Mouse (Mus musculus) splenic B cell, adult 2 months (primary cell): Measurements from ENCODE around the gene Vamp2.

Experiments used
- DNase-seq: peaks from one replicate; pipeline ENCODE4 v3.0.0-alpha.2; 2011; ENCODE audit warnings: low read depth, low spot score
- H3K27me3 ChIP-seq: 2 replicates; pipeline ENCODE4 v1.6.1; 2012; ENCODE audit warnings: mild to moderate bottlenecking, low read length, moderate library complexity, mixed read lengths; ENCODE audit not compliant: control insufficient read depth, poor library complexity, insufficient read depth, severe bottlenecking
- H3K36me3 ChIP-seq: 2 replicates; pipeline ENCODE4 v1.6.1; 2012; ENCODE audit warnings: mild to moderate bottlenecking, low read length, moderate library complexity, mixed read lengths; ENCODE audit not compliant: control insufficient read depth, poor library complexity, insufficient read depth, severe bottlenecking

The Vamp2 gene

DNA sequence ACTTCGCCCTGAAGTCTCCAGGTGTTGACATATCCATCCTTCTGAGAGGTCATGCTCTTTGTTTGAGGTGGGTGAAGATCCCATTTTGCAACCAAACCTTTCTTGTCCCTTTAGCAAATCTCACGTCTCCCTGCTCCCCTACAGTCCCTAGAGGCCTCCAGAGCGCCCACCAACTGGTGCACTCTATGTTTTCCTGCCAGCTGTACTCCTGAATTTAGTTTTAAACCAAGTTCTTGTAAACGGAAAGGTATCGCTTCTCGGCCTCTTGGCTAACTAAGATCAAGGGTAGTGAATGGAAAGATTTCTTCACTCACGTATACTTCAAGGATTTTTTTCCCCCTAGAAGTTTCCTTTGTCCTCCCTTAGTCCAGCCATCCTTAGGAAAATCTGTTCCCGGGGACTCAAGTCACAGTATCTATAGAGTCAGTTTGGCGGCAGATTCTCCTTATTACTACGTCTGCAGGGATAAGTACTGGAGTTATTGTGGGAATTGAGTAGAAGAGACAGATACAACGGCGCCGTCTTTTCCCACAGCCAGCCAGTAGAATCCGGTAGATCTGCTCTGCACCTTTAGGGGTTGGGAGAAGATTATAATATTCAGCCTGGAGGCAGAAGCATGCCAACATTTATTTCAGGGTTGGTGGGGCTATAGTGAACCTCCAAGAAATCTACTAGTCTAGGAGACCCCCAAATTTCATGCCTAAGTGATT lies 31.3 kb downstream of the Vamp2 start:
- H3K27me3 ChIP-seq: no peaks in the 10 kb centered on the region
- no peaks in the 10 kb centered on the region for H3K36me3 ChIP-seq
- no peak for DNase-seq

DNA sequence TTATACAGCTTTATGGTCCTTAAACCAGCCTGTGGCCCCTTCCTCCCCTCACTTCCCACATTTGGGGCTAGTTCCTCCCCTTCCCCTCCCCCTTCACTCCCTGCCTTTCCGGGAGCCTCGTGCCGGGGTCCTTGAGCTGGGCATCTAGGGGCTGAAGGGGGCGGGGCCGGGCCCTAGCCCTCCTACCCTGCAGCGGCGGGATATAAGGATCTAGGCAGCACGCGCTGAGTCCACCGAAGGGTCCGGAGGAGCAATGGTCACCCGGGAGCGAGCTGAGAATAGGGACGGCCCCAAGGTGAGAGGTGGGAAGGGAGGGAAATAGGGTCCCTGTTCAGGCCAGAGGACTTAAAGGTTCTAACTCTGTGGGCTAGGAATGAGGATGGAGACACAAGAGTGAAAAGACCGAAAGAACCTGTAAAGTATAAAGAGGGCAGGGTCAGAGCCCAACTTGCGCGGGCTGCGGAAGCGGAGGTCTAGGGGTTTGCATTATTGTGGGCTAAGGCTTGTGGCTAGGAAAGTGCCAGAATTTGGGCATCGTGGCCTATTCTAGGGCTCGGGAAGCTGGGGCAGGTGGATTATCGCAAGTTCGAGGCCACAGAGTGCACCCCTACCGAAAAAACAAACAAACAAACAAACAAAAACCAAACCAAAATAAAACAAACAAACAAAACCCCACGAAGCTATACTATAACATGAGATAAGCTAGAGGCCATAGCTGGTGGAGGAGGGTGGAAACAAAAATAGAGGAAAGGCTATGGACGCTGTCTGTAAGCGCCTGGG lies 32.1 kb downstream of the Vamp2 start, which contains the start of gene Hes7:
Gene Hes7 (plus strand): TSS at position 184 of the 780 bp plus-strand sequence.
- H3K27me3 ChIP-seq: no peaks in the 10 kb centered on the region
- peak; percentile 40 for DNase-seq
- no peaks in the 10 kb centered on the region for H3K36me3 ChIP-seq

- no peaks in the 10 kb centered on the region for H3K36me3 ChIP-seq
- peak; percentile 40 for DNase-seq
- no peaks in the 10 kb centered on the region for H3K27me3 ChIP-seq
Measured at GRCm38 (mm10) chr11:69121001-69121740, 32.9 kb downstream of the Vamp2 start.

DNA sequence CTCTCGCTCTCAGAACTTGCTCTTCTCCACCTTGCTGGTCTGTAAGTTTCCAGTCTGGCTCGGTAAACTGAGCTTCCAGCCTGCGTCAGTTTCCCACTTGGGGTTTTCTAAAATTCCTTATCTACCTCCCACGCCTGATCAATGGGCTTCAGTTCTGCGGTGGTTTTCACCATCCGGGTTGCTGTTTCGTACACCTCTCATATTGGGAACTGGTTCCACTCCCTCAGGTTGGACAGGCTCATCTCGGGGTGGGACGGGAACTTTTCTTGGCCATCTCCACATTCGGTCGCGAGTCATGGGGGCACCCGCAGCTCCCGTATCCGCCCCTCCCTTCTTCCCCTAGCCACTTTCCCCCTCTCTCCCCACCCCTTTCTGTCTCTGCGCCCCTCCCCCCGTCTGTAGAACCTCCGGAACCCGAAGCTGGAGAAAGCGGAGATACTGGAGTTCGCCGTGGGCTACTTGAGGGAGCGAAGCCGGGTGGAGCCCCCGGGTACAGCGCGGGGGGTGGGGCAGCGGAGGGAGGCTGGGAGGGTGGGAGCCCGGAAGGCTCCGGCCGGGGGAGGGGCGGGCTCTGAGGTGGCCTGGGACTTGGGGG lies 33.5 kb downstream of the Vamp2 start:
- Histone ChIP-seq H3K27me3 (no peaks in the 10 kb centered on the region), H3K36me3 (no peaks in the 10 kb centered on the region)
- DNase-seq: no peak

DNA sequence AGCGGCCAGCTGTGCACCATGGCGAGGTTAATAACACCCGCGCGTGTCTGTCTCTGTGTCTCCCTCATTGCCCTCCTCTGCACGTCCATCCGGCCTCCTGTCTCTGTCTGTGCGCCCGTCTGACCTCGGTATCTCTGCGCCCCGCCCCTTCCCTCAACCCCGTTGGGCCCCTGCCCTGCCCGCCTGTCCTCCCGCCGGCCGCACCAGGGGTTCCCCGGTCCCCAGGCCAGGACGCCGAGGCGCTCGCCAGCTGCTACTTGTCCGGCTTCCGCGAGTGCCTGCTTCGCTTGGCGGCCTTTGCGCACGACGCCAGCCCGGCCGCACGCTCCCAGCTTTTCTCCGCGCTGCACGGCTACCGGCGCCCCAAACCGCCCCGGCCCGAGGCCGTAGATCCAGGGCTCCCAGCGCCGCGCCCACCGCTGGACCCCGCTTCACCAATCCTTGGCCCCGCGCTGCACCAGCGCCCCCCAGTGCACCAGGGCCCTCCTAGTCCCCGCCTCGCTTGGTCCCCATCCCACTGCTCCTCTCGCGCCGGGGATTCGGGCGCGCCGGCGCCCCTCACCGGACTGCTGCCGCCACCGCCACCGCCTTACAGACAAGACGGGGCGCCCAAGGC lies 34.2 kb downstream of the Vamp2 start, which contains the start of gene 9130213A22Rik:
Gene 9130213A22Rik (minus strand): TSS at position 254 of the 616 bp plus-strand sequence.
- Histone ChIP-seq H3K36me3 (no peaks in the 10 kb centered on the region), H3K27me3 (no peaks in the 10 kb centered on the region)
- DNase-seq: peak; percentile 86

DNA sequence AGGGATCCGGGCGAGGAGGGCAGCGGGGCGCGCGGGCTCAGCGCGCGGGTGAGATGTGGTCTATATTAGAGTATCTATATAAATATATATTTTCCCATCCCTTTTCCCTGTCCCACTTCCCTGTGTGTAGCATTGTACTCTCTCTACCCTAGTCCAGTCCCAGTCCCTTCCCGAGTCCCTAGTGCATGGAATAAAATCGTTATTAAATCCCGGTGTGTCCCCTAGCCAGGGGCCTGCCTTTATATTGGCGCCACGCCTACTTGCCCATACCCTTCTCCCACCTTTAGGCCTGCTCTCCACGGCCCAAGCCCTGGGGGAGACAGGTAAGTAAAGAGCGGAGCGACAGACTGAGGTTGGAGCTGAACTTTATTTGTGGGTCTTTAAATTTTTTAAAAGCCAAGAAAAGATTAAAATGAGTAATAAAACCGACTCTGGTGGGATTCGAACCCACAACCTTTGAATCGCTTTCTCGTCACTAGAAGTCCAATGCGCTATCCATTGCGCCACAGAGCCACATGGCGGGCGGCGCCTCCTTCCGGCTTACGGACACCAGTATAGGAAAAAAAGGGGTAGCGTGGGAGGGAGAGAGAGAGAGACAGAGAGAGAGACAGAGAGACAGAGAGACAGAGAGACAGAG lies 34.9 kb downstream of the Vamp2 start:
- no peaks in the 10 kb centered on the region for H3K36me3 ChIP-seq

GRCm38 (mm10) chr11:69123693-69124497 lies 35.6 kb downstream of the Vamp2 start:
- DNase-seq: peak; percentile 87
- Histone ChIP-seq H3K36me3 (no peaks in the 10 kb centered on the region), H3K27me3 (no peaks in the 10 kb centered on the region)

More for the DNA sequence above, 34.9 kb downstream of the Vamp2 start:
- no peaks in the 10 kb centered on the region for H3K27me3 ChIP-seq
- peak; percentile 92 for DNase-seq

DNA sequence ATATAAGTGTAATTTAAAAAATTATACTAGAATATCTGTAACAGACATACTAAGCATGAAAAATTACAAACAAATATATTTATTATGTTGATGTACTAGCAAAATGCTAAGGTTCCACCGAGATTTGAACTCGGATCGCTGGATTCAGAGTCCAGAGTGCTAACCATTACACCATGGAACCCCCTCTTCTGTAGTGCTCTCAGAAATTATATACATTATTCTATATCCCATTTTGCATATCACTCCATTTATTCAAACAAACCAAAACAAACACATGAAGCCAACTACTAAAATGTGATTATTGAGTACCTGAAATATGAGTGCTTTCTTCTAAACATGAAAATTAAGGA lies 36.2 kb downstream of the Vamp2 start:
- Histone ChIP-seq H3K27me3 (no peaks in the 10 kb centered on the region), H3K36me3 (no peaks in the 10 kb centered on the region)
- DNase-seq: peak; percentile 89

DNA sequence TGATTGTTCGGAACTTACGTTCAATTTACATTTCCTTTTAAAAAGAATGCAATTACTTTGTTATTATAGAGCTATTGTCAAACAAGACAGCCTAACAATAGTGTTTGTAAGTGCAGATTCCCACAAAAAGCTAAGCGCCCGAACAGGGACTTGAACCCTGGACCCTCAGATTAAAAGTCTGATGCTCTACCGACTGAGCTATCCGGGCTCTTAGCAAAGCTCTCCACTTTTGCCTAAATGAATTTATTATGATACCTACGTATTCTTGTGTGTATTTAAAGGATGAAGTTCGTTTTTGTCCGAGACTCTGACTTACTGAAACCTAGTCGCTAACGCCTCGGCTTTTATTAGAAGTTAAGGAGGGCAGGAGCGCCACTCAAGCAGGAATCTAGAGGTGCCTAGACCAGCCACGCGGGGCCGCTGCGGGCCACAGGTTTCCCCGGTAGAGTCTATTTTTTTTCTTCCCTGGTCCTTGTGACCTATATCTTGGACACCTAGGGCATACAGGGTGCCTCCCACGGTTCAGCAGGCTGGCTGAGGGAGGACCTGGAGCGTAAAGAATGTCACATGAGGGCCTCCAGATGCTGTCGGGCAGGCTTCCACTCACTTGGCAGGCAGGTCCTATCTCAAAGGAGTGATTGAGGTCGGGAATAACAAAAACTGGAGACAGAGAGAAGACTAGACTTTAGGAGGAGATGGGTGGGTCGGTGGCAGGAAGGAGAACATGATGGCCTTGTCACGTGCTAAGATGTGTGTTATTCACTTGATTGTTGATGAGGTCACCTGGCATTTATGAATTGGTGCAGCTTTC lies 37.0 kb downstream of the Vamp2 start:
- Histone ChIP-seq H3K27me3 (no peaks in the 10 kb centered on the region), H3K36me3 (no peaks in the 10 kb centered on the region)
- DNase-seq: peak; percentile 93

DNA sequence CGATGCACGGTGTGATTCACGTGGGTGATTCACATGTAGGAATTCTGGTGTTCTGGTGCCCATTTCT lies 37.4 kb downstream of the Vamp2 start, which contains the start of gene Aloxe3:
Gene Aloxe3 (plus strand): TSS at position 45 of the 67 bp plus-strand sequence.
- DNase-seq: no peak
- Histone ChIP-seq H3K36me3 (no peaks in the 10 kb centered on the region), H3K27me3 (no peaks in the 10 kb centered on the region)

DNA sequence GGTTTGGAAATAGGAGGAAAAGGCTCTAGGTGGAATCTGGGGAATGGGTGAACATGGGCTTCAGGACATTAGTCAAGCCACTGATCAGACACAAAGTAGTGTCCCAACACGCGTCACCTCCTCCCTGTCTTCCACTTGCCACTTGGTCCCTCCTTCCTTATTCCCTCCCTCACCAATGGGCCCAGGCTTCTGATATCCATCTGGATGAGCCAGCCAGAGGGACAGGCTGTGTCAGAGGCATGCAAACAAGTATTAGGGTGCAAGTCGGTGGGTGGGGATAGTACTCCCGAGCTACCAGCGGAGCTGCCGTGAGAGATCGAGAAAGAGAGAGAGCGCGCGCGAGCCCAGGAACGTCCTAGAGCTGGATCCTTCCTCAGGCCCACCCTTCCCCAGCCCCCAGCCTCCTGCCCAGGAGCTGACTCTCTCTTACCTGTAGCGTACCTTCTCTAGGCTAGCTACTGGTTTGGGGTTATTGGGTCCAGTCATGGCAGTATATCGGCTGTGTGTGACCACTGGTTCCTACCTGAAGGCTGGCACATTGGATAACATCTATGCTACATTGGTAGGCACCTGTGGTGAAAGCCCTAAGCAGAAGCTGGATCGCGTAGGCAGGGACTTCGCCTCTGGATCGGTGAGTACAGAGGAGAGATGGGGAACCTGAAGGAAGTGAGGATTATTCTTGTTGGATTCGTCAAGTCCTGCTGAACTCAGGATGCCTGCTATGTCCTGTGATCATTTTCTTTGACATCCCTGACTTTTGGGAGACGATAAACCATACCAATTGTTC lies 37.8 kb downstream of the Vamp2 start:
- H3K36me3 ChIP-seq: no peaks in the 10 kb centered on the region
- H3K27me3 ChIP-seq: no peaks in the 10 kb centered on the region
- no peak for DNase-seq

DNA sequence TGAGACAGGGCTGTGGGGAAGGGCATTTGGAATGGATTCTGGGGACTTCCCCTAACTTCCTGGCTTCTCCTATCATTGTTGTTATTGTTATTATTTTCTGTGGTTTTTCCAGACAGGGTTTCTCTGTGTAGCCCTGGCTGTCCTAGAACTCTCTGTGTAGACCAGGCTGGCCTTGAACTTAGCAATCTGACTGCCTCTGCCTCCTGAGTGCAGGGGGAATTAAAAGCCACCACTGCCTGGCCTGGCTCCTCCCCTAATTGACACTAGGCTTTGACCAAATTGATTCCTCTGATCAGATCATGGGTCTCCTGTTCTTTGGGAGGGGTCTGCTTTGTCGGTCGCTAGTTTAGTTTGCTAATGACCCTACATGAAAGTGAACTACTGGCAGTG lies 38.4 kb downstream of the Vamp2 start:
- peak; percentile 29 for DNase-seq
- Histone ChIP-seq H3K36me3 (no peaks in the 10 kb centered on the region), H3K27me3 (no peaks in the 10 kb centered on the region)
